Mouse (Mus musculus): ENCODE results near the gene Dcaf11.

Gene Dcaf11

GRCm38 (mm10) chr14:55555788-55556187 is 4.0 kb upstream of the Dcaf11 start:
- DNase-seq (ENCODE audit: low spot score in 2 of 2), result no peak

DNA sequence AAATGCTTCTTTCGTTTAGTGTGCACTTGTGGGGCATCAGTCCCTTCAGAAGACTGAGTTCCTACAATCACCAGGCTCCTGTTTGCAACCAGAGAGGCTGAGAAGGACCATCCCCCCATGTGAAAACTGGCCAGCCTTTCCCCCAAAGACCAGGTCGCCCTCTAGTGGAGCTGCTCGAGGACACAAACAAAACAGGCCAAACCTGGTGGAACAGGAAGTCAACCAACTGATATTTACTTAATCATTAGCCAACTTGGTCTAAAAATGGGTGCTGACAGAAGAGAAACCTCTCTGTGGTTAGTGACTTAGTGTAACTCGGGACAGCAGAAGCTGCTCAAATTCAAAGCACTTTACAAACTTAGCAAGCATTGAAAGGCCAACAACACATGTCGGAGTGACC is 2.8 kb upstream of the Dcaf11 start:
- peak; percentile 49 to 74 for DNase-seq (ENCODE audit: low spot score in 2 of 2)

GRCm38 (mm10) chr14:55557587-55557986 is 2.2 kb upstream of the Dcaf11 start:
- DNase-seq (ENCODE audit: low spot score in 2 of 2), result no peak

GRCm38 (mm10) chr14:55558740-55559448 is 912 bp upstream of the Dcaf11 start:
- DNase-seq (ENCODE audit: low spot score in 2 of 2), result no peak

DNA sequence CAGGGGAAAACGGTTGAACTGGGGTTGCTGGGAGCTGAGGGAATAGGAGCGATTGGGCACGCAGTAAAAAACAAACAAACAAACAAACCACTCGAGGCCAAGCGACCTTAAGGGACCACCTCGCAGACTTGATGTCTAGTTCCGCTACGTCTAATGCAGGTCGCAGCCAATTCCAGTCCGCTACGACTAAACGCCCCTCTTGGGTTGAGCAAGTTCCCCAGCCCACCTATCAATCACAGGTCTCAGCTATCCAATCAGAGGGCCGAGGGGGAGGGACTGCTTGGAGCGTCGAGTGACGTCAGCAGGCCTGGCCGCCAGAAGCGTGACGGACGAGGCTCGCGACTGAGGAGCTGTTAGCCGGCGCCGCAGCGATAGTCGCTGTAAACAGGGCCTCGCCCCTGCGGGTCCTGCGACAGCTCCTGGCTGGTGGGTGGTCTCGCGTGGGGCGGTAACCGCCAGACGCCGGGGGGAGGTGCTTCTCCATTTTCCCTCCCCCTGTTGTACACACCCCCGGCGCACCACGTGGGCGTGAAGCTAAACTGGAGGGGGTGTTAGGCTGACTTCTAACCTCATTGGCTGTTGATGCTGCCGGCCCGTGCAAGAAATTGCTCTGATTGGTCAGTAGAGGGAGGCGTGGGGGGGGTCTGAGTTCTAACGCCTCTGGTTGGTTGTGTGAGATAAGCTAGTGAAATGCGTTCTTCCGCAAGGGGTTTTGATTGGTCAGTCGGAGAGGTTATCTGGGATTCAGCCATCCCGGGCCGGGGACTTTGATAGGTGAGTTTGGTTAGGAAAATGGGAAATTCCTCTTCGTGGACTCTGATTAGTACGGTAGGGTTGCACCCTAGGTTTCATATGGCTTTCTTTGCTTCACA is 632 bp downstream of the Dcaf11 start, which contains the start of gene A730061H03Rik:
Gene A730061H03Rik (minus strand): TSS at position 205 of the 872 bp plus-strand sequence.
- DNase-seq (ENCODE audit: low spot score in 2 of 2), result peak; percentile 96 to 98

GRCm38 (mm10) chr14:55561860-55562259 is 2.1 kb downstream of the Dcaf11 start:
- no peak for DNase-seq (ENCODE audit: low spot score in 2 of 2)

DNA sequence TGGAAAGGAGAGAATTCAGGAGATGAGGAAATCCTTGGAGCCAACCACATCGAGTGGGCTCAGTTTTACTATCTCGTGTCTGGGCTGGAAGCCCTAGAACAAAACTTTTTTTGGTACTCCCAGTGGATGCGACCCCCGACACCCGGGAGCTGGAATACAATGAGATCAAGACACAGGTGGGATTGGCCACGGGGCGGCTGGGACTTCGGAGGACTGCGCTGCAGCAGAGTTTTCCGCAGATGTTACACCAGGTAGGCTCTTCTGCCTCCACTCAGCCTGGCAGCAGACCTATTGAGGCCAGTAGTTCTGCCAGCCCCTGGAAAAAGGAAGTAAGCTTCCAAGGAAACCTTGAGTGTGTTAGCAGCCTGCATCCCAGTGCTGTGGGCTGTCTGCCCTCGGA is 3.4 kb downstream of the Dcaf11 start:
- DNase-seq (ENCODE audit: low spot score in 2 of 2), result no peak

DNA sequence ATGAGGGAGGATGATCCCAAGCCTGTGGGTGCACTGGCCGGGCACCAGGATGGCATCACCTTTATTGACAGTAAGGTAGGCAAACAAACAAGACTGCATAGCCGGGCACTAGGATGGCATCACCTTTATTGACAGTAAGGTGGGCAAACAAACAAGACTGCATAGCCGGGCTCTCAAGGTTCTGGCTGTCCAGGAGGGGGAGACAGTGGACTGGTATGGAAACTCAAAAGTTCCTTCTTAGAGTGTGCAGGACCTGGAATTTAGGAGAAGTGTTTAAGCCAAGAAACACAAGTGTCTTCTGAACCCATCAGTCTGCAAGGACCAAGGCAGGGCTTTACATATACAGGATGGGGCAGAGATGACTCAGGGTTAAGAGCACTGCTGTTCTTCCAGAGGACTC is 5.9 kb downstream of the Dcaf11 start:
- DNase-seq (ENCODE audit: low spot score in 2 of 2), result no peak

DNA sequence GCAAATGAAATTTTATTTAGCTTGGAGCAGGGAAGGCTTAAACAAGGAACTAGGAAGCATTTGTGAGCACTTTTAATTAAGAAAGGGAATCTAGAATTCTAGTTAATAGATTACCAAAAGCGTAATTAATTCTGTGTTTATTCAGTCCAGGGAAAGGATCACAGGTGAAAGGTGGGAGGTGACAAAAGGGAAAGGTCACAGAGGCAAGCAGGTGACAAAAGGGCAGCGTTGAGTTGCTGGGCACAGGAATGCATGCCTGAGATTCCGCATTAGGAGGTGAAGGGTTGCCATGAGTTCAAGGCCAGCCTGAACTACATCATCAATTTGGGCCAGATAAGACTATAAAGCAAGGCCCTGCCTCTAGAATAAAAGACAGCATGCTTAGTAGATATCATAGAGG is 7.7 kb downstream of the Dcaf11 start:
- no peak for DNase-seq (ENCODE audit: low spot score in 2 of 2)

DNA sequence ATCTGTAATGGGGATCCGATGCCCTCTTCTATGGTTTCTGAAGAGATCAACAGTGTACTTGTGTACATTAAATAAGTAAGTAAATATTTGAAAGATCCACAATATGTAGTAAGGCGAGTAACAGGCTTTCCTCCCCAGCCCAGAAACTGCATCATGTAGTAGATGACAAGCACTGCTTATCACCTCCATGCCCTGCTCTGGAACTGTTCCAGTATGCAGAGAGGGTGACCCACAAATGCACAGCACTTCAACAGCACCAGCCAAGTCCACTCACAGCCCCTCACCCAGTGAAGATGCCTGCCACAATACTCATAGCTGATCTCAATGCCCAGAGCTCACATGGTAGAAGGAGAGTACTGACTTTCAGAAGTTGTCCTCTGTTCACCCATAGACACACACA is 10.8 kb downstream of the Dcaf11 start:
- DNase-seq (ENCODE audit: low spot score in 2 of 2), result no peak

- DNase-seq (ENCODE audit: low spot score in 2 of 2), result no peak
These were observed 12.0 kb downstream of the Dcaf11 start for GRCm38 (mm10) chr14:55571760-55572159.

DNA sequence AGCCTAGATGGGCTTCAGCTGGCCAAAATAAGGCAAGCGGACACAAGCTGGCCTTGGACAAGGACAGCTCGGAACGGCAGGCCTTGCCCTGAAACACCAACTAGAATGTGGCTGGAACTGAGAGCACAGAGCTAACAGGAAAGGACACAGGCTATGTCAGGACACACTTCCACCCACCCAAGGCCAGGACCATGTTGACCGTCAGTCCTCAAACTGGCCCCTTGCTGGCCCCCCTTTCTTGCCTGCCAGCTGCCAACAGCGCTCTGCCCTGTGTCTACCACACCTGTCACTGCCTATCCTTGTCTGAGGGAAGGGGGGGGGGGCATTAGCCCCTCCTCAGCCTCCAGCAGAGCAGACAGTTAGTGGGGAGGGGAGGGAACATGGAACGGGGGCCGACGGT is 15.5 kb downstream of the Dcaf11 start, which contains the start of gene Fitm1:
Gene Fitm1 (plus strand): TSS at position 316 of the 400 bp plus-strand sequence.
- DNase-seq (ENCODE audit: low spot score in 2 of 2), result no peak

DNA sequence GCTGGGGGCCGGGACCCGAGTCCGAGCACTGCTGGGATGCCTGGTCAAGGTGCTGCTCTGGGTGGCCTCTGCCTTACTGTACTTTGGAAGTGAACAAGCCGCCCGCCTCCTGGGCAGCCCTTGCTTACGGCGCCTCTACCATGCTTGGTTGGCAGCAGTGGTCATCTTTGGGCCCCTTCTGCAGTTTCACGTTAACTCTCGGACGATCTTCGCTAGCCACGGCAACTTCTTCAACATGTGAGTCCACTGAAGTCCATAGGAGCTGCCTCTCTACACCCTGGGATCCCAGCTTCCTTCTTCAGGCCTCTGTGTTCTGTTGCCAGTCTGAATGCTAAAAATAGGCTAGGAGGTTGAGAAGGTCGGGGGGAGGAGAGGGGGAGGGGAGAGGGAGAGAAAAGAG is 15.9 kb downstream of the Dcaf11 start:
- DNase-seq (ENCODE audit: low spot score in 2 of 2), result no peak

DNA sequence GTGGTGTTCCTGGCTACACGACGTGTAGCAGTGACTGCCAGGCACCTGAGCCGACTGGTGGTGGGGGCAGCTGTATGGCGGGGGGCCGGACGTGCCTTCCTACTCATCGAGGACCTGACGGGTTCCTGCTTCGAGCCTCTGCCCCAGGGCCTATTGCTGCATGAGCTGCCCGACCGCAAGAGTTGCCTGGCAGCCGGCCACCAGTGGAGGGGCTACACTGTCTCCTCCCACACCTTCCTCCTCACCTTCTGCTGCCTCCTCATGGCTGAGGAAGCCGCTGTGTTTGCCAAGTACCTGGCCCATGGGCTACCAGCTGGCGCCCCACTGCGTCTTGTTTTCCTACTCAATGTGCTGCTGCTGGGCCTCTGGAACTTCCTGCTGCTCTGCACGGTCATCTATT is 16.6 kb downstream of the Dcaf11 start:
- DNase-seq (ENCODE audit: low spot score in 2 of 2), result no peak

DNA sequence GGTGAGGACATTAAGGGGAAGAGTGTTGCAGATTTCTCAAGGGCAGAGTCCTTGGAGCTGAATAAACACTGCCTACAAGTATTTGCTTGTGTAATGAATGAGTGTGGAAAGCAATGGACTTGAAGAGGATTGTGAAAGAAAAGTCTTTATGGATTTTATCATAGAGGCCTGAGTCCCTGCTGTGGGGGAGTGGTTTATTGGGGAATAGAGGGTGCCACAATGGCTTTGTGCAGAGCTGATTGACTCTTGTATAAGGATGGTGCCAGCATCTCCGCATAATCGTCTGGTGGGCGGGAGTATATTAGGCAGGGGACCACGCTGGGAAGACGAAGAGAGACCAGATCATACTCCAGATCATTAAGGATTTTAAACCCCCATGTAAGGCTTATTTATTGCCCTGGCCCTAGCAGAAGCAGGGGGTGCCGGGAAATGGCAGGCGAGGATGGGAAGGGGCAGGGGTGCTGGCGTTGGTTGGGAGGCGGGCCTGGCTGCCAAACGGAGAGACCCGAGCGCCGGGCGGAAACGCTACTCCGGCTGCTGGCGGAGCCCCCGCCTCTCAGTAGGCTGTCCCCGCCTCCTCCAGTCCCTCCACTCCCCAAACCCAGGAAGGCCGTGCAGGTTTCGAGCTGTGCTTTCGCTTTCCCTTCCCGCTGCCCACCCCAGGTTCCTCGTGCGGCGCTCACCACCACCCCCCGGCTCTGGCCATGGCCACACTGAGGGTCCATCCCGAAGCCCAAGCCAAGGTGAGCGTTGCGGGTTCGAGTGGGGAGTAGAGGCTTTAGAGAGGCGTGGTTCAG is 18.3 kb downstream of the Dcaf11 start, which contains the start of gene Psme1:
Gene Psme1 (plus strand): TSS at position 253 of the 797 bp plus-strand sequence.
- DNase-seq (ENCODE audit: low spot score in 2 of 2), result peak; percentile 71 to 82

DNA sequence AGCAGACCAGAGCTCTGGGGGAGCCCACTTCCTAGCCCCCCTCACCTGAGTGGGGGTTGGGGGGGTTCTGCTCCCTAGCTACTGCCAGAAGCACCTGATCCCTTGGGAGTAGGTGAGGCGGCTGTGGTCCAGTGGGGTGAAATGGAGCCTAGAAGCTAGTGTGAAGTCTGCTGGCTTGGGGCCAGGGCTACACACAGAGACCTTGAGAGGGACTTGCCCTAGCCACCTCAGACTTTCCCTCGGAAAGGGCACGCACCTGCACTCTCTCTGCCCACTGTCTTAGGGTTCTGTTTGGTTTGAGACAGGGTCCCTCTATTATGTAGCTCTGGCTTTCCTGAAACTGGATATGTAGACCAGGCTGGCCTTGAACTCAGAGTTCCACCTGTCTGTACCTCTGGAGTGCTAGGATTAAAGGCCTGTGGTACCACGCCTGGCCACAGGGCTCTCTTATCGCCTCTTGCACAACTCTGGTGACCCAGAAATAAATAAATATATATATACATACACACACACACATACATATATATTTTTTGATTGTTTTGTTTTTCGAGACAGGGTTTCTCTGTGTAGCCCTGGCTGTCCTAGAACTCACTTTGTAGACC is 19.0 kb downstream of the Dcaf11 start:
- DNase-seq (ENCODE audit: low spot score in 2 of 2), result peak in 1 of 2 experiments; percentile 51

DNA sequence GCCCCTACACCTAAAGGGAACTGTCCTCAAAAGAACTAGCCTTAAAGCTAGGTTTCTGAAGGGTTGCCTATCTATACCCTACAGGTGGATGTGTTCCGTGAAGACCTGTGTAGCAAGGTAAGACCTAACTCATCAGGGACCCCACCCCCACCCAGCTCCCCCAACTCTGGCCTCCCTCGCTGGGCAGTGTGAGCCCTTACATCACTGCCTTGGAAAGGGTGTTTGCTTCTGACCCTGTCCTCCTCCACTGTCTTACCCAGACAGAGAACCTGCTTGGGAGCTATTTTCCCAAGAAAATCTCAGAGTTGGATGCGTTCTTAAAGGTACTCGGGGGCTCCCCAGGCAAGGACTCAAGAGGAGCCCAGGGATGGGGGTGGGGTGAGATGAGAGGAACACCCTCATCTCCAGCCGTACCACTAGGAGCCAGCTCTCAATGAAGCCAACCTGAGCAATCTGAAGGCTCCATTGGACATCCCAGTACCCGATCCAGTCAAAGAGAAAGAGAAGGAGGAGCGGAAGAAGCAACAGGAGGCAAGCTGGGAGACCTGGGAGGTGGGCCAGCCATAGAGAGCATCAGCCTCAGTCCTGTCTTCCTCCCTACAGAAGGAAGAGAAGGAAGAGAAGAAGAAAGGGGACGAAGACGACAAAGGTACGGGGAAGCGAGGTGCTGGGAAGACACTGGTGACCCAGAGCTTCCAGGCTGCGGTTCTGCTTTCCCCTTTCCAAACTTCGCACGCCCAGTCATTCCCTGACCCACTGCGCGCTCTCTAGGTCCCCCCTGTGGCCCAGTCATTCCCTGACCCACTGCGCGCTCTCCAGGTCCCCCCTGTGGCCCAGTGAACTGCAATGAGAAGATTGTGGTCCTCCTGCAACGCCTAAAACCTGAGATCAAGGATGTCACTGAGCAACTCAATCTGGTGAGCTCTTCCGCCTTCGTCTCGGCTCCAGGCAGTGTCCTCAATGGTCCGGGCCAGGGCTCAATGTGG is 20.0 kb downstream of the Dcaf11 start:
- no peak for DNase-seq (ENCODE audit: low spot score in 2 of 2)

DNA sequence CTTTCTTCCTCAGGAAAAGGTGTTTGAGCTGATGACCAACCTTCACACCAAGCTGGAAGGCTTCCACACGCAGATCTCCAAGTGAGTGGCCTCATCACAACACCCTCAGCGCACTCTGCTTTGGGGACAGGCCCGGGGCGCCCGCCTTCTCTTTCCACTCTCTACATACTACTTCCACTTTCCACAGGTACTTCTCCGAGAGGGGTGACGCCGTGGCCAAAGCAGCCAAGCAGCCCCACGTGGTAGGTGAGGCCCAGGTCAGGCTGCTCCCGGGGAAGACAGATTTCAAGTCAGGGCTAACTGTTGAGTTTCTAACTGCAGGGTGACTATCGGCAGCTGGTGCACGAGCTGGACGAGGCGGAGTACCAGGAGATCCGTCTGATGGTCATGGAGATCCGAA is 20.9 kb downstream of the Dcaf11 start:
- no peak for DNase-seq (ENCODE audit: low spot score in 2 of 2)

DNA sequence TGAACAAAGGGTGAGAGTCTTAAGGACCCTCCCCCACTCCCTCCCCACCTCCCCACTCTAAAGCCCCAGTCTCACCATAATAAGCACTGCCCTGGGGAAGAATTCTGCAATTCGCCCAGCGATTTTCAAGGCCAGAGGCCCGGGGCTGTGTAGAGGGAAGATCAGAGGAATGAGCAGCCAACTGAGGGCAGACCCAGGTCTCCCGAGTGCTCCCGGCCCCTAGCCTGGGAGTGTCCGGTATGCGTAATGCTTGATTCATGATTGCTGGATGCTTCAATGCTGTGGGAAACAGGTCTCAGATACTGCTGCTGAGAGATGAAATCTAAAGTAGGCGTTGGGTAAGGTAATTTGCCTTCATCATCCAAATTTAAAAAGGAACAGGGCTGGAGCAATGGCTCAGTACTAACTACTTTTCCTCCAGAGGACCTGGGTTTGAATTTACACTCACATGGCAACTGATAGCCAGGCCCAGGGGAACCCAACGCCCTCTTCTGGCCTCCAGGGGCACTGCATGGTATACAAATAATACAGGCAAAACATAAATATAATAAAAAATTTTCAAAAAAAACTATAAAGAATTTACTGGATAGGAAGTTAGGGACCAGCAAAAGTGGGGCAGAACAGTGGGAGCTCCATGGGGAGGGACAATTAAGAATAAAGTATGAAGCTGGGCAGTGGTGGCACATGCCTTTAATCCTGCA is 22.3 kb downstream of the Dcaf11 start:
- no peak for DNase-seq (ENCODE audit: low spot score in 2 of 2)

DNA sequence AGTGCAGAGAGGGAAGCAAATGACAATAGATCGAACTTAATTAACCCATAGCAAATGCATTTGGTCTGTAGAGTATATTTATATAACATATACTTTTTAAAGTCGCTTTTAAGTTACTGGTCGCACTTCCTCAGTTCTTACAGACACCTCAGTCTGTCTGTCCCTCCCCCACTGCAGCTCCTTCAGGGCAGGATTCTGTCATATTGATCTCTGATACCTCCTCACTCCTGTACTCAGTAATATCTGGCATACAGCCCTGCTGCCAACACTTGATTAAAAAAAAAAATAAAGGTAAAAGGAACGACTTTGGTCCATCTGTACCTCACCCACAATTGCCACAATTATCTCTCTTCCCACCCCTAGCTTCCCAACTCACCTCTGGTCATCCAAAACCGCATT is 24.5 kb downstream of the Dcaf11 start:
- no peak for DNase-seq (ENCODE audit: low spot score in 2 of 2)

Measured in cerebellum, postnatal 4 days (tissue).